Mouse (Mus musculus) left cerebral cortex, postnatal 36 days (tissue): ENCODE measurements around the gene Ms4a12. TPM values are rescaled to one million over a fixed set of nuclear protein-coding genes. Genes with fewer than 3 reads are reported as not detected.

Experiments
- total RNA-seq, 2 experiments: library from RNA; stranded (reverse); gene quantifications; 2 replicates each; pipeline ENCODE4 v1.2.3; 2021

The Ms4a12 gene
- total RNA-seq, 2 experiments from 2014 or later, result not detected

Other genes starting within 250 kb of the Ms4a12 start
- under 1 TPM in 1 of 2 experiments, not detected in 1; 0.39 TPM for gene Ms4a15, start 239.2 kb downstream of the Ms4a12 start, total RNA-seq
- gene Ms4a18, start 214.4 kb downstream of the Ms4a12 start, total RNA-seq, result not detected
- gene Ms4a8a, start 151.3 kb downstream of the Ms4a12 start, total RNA-seq, result not detected
- gene 1700017D01Rik, start 101.6 kb downstream of the Ms4a12 start, total RNA-seq, result not detected
- not detected for gene 1700025F22Rik, start 67.1 kb downstream of the Ms4a12 start, total RNA-seq
- gene Ms4a13, start 35.7 kb downstream of the Ms4a12 start, total RNA-seq, result not detected
- not detected for gene Ms4a1, start 33.8 kb upstream of the Ms4a12 start, total RNA-seq
- not detected for gene Ms4a5, start 51.4 kb upstream of the Ms4a12 start, total RNA-seq
- under 1 TPM in 1 of 2 experiments, not detected in 1; 0.07 TPM for gene Ms4a14, start 82.0 kb upstream of the Ms4a12 start, total RNA-seq
- gene Ms4a7, start 103.7 kb upstream of the Ms4a12 start, total RNA-seq, result 1 to 10 TPM in 1 of 2 experiments, under 1 TPM in 1; 0.47 to 1.2 TPM
- gene Ms4a4a, start 143.1 kb upstream of the Ms4a12 start, total RNA-seq, result under 1 TPM; 0.94 to 1.00 TPM
- gene Ms4a4c, start 172.3 kb upstream of the Ms4a12 start, total RNA-seq, result under 1 TPM in 1 of 2 experiments, not detected in 1; 0.23 TPM
- gene Ms4a4b, start 211.1 kb upstream of the Ms4a12 start, total RNA-seq, result not detected
- gene Ms4a6c, start 236.9 kb upstream of the Ms4a12 start, total RNA-seq, result 1 to 10 TPM; 1.7 TPM